Comparison of ENCODE assay signal across 8 mouse cellular contexts in genomic region chr1:87852081-87852790, GRCm38 (mm10). TPM values are rescaled to one million over a fixed set of nuclear protein-coding genes. Genes with fewer than 3 reads are reported as not detected.
DNase-seq lines count a peak whose midpoint lies in the region; ATAC-seq lines count a peak whose summit lies in the region.

No protein-coding gene starts in this region.

- H3K4me1 ChIP-seq in kidney, embryonic 14.5 days (ENCODE audit: control insufficient read depth, insufficient read depth, low read length), result peaks cover 23% of the 10 kb centered on the region
- peaks cover 52% of the 10 kb centered on the region for H3K4me1 ChIP-seq in embryonic facial prominence, embryonic 10.5 days
- H3K4me1 ChIP-seq in hindbrain, embryonic 15.5 days (replicated peaks), result peaks cover 34% of the 10 kb centered on the region
- H3K4me1 ChIP-seq in midbrain, embryonic 15.5 days, result peaks cover 22% of the 10 kb centered on the region

- no peak for ATAC-seq in kidney, embryonic 14.5 days (ENCODE audit: low FRiP score, low TSS enrichment)
- no peak for ATAC-seq in hindbrain, embryonic 15.5 days (ENCODE audit: low FRiP score, low read depth)
- no peak for ATAC-seq in midbrain, embryonic 15.5 days (replicated peaks)

- no peaks in the 10 kb centered on the region for H3K9me3 ChIP-seq in kidney, embryonic 14.5 days (ENCODE audit: control insufficient read depth, low read length)
- no peaks in the 10 kb centered on the region for H3K9me3 ChIP-seq in embryonic facial prominence, embryonic 10.5 days
- no peaks in the 10 kb centered on the region for H3K9me3 ChIP-seq in hindbrain, embryonic 15.5 days
- H3K9me3 ChIP-seq in midbrain, embryonic 15.5 days, result no peaks in the 10 kb centered on the region

- no peak for DNase-seq in kidney, postnatal 25 days
- no peak for DNase-seq in embryonic facial prominence, embryonic 10.5 days (ENCODE audit: low spot score)
- DNase-seq in left cerebral cortex, postnatal 10 days (ENCODE audit: extremely low spot score in 1 of 2, low spot score in 2 of 2), result no peak
- no peak for DNase-seq in cerebellum, postnatal 36 days
- DNase-seq in thymus, postnatal 0 days (ENCODE audit: low spot score), result no peak

- H3K27me3 ChIP-seq in kidney, embryonic 14.5 days (ENCODE audit: control insufficient read depth, insufficient read depth, low read length), result no peaks in the 10 kb centered on the region
- H3K27me3 ChIP-seq in embryonic facial prominence, embryonic 10.5 days (replicated peaks; ENCODE audit: low read depth, poor library complexity, severe bottlenecking), result no peaks in the 10 kb centered on the region
- H3K27me3 ChIP-seq in hindbrain, embryonic 15.5 days, result no peaks in the 10 kb centered on the region
- H3K27me3 ChIP-seq in midbrain, embryonic 15.5 days (replicated peaks), result no peaks in the 10 kb centered on the region

- H3K9ac ChIP-seq in kidney, embryonic 14.5 days (ENCODE audit: low read depth, low read length), result 0 out of 2 replicates have a peak overlapping the region, but pooled peaks have one; percentile 95
- peak overlapping the region; percentile 93; the same call in 1 of the 2 replicates for H3K9ac ChIP-seq in hindbrain, embryonic 15.5 days
- no peak overlapping the region for H3K9ac ChIP-seq in midbrain, embryonic 15.5 days

- intact Hi-C loops in left cerebral cortex, postnatal 10 days (cut with DNase I), result loop anchor here (5.0 kb wide), 1 partner anchor 70 kb away; no protein-coding TSS in a partner anchor

- 48% methylated on average over 5 of the region's 5 CpGs for WGBS in kidney, embryonic 14.5 days
- 47% methylated on average over 5 of the region's 5 CpGs for WGBS in embryonic facial prominence, embryonic 10.5 days
- 55% methylated on average over 5 of the region's 5 CpGs for WGBS in hindbrain, embryonic 15.5 days
- WGBS in midbrain, embryonic 15.5 days, result 55% methylated on average over 5 of the region's 5 CpGs

- H3K27ac ChIP-seq in kidney, embryonic 14.5 days (ENCODE audit: low read depth, low read length), result peak overlapping the region; percentile 38; the same call in 1 of the 2 replicates
- peak overlapping the region; percentile 93; the same call in 1 of the 2 replicates for H3K27ac ChIP-seq in embryonic facial prominence, embryonic 10.5 days (replicated peaks)
- H3K27ac ChIP-seq in hindbrain, embryonic 15.5 days (replicated peaks), result no peak overlapping the region
- no peak overlapping the region for H3K27ac ChIP-seq in midbrain, embryonic 15.5 days

- no peaks in the 10 kb centered on the region for H3K36me3 ChIP-seq in kidney, embryonic 14.5 days (ENCODE audit: control insufficient read depth, insufficient read depth, low read length)
- H3K36me3 ChIP-seq in embryonic facial prominence, embryonic 10.5 days (replicated peaks), result 0 out of 2 replicates have a peak, but pooled peaks cover 4% of the 10 kb centered on the region
- no peaks in the 10 kb centered on the region for H3K36me3 ChIP-seq in hindbrain, embryonic 15.5 days
- no peaks in the 10 kb centered on the region for H3K36me3 ChIP-seq in midbrain, embryonic 15.5 days (replicated peaks)

- H3K4me2 ChIP-seq in kidney, embryonic 14.5 days (replicated peaks; ENCODE audit: low read depth, low read length), result peak overlapping the region; percentile 91
- H3K4me2 ChIP-seq in hindbrain, embryonic 15.5 days, result peak overlapping the region; percentile 94
- peak overlapping the region; percentile 88 for H3K4me2 ChIP-seq in midbrain, embryonic 15.5 days

- peak overlapping the region; percentile 93; the same call in 1 of the 2 replicates for H3K4me3 ChIP-seq in kidney, embryonic 14.5 days (ENCODE audit: low read length)
- peak overlapping the region; percentile 91 for H3K4me3 ChIP-seq in embryonic facial prominence, embryonic 10.5 days
- H3K4me3 ChIP-seq in hindbrain, embryonic 15.5 days, result peak overlapping the region; percentile 95
- H3K4me3 ChIP-seq in midbrain, embryonic 15.5 days, result peak overlapping the region; percentile 82

RNA-seq across cellular contexts. Expression of gene Dgkd, which starts 0.9 kb away (rescaled TPM):
- 18.1 and 32.6 TPM in 2 replicates for polyA plus RNA-seq in kidney, embryonic 14.5 days (2014; fragmentation: Nextera tagmentation; extraction: Ambion mirVana)
- polyA plus RNA-seq in embryonic facial prominence, embryonic 10.5 days (2016; fragmentation: Nextera tagmentation; extraction: Ambion mirVana), result 39.3 and 41.3 TPM in 2 replicates
- polyA plus RNA-seq in hindbrain, embryonic 15.5 days (2015; fragmentation: Nextera tagmentation; extraction: Ambion mirVana), result 44.0 and 47.6 TPM in 2 replicates
- 49.6 and 52.8 TPM in 2 replicates for polyA plus RNA-seq in midbrain, embryonic 15.5 days (2015; fragmentation: Nextera tagmentation; extraction: Ambion mirVana)
- 100 to 1,000 TPM; 140 to 160 TPM for total RNA-seq in left cerebral cortex, postnatal 10 days (2021)
- polyA plus RNA-seq in thymus, postnatal 0 days (2015; fragmentation: Nextera tagmentation; extraction: Ambion mirVana), result 73.7 and 80.7 TPM in 2 replicates

RNA-seq across cellular contexts. Expression of gene Sag, which starts 48.8 kb away (rescaled TPM):
- 2.6 and 3.7 TPM in 2 replicates for polyA plus RNA-seq in kidney, embryonic 14.5 days (2014; fragmentation: Nextera tagmentation; extraction: Ambion mirVana)
- polyA plus RNA-seq in embryonic facial prominence, embryonic 10.5 days (2016; fragmentation: Nextera tagmentation; extraction: Ambion mirVana), result 4.8 and 5.6 TPM in 2 replicates
- 1.7 and 2.3 TPM in 2 replicates for polyA plus RNA-seq in hindbrain, embryonic 15.5 days (2015; fragmentation: Nextera tagmentation; extraction: Ambion mirVana)
- 2.7 and 3.0 TPM in 2 replicates for polyA plus RNA-seq in midbrain, embryonic 15.5 days (2015; fragmentation: Nextera tagmentation; extraction: Ambion mirVana)
- total RNA-seq in left cerebral cortex, postnatal 10 days (2021), result 1 to 10 TPM; 1.5 to 1.9 TPM
- polyA plus RNA-seq in thymus, postnatal 0 days (2015; fragmentation: Nextera tagmentation; extraction: Ambion mirVana), result 1.2 and 1.8 TPM in 2 replicates

Comparison
In these comparisons a context has a peak if more than half of its experiments do, and no peak if none do; other contexts are left out.
1. H3K27ac ChIP-seq: peak in kidney, embryonic 14.5 days (single experiment) and embryonic facial prominence, embryonic 10.5 days (single experiment); none in hindbrain, embryonic 15.5 days (single experiment) and midbrain, embryonic 15.5 days (single experiment).
2. Peak in every context shown above with its lines, with median percentiles within 50 percentile points of each other: H3K4me2 ChIP-seq and H3K4me3 ChIP-seq.